Mouse (Mus musculus) lung, postnatal 0 days (tissue): Measurements from ENCODE around the gene Homer1. TPM values are rescaled to one million over a fixed set of nuclear protein-coding genes. Genes with fewer than 3 reads are reported as not detected.

ENCODE experiments used
- ATAC-seq: fragments of 200-750 bp; cut with Nextera tagmentation; 2 replicates; pipeline ENCODE4 v1.8.0; 2017; ENCODE audit warnings: moderate library complexity
- DNase-seq: peaks from one replicate; pipeline ENCODE4 v3.0.0-alpha.2; 2016; ENCODE audit warnings: low spot score
- H3K27ac ChIP-seq: fragments of 300-500 bp; sonication (generic); 2 replicates; pipeline ENCODE4 v1.5.1; 2014; ENCODE audit warnings: antibody characterized with exemption, mild to moderate bottlenecking, low read length, mixed read lengths
- H3K27me3 ChIP-seq: fragments of 300-500 bp; sonication (generic); replicated peaks from 2 replicates; pipeline ENCODE4 v1.6.1; 2014; ENCODE audit warnings: low read length, mixed read lengths; ENCODE audit not compliant: insufficient read depth
- H3K36me3 ChIP-seq: fragments of 300-500 bp; sonication (generic); 2 replicates; pipeline ENCODE4 v1.6.1; 2014; ENCODE audit warnings: low read length, mixed read lengths; ENCODE audit not compliant: insufficient read depth
- H3K4me1 ChIP-seq: fragments of 300-500 bp; sonication (generic); 2 replicates; pipeline ENCODE4 v1.6.1; 2014; ENCODE audit warnings: antibody characterized with exemption, low read depth, low read length, mixed read lengths; ENCODE audit not compliant: insufficient read depth
- H3K4me2 ChIP-seq: fragments of 300-500 bp; sonication (generic); replicated peaks from 2 replicates; pipeline ENCODE4 v1.6.1; 2014; ENCODE audit warnings: low read depth, mild to moderate bottlenecking, low read length, moderate library complexity, mixed read lengths
- H3K4me3 ChIP-seq: fragments of 300-500 bp; sonication (generic); 2 replicates; pipeline ENCODE4 v1.5.1; 2014; ENCODE audit warnings: low read depth, low read length
- H3K9ac ChIP-seq: fragments of 300-500 bp; sonication (generic); replicated peaks from 2 replicates; pipeline ENCODE4 v1.6.1; 2014; ENCODE audit warnings: low read depth, mild to moderate bottlenecking
- H3K9me3 ChIP-seq: fragments of 300-500 bp; sonication (generic); 2 replicates; pipeline ENCODE4 v1.6.1; 2016; ENCODE audit warnings: low read length, mixed read lengths
- CTCF ChIP-seq: IDR thresholded peaks from 2 replicates; pipeline ENCODE4 v1.5.1; 2016; ENCODE audit warnings: antibody characterized with exemption, mild to moderate bottlenecking
- EP300 ChIP-seq: IDR thresholded peaks from 2 replicates; pipeline ENCODE4 v1.6.1; 2016; ENCODE audit warnings: antibody characterized with exemption, mild to moderate bottlenecking, control low read depth
- WGBS: fragments of 180-500 bp; shearing (Covaris S2); extraction: QIAGEN DNeasy Blood & Tissue Kit; methylation state at CpG from one replicate; pipeline ENCODE4 v1.1.7; 2014; 5-methylcytosine and 5-hydroxymethylcytosine counted together
- polyA plus RNA-seq: library from polyadenylated mRNA; unstranded; fragments of >200 nt; fragmentation: Nextera tagmentation; extraction: Ambion mirVana; gene quantifications from 2 replicates; pipeline ENCODE4 v1.2.1, GENCODE M21; 2015

Gene Homer1
- polyA plus RNA-seq, 1 experiment from 2014 or later = 2.3 TPM

DNA sequence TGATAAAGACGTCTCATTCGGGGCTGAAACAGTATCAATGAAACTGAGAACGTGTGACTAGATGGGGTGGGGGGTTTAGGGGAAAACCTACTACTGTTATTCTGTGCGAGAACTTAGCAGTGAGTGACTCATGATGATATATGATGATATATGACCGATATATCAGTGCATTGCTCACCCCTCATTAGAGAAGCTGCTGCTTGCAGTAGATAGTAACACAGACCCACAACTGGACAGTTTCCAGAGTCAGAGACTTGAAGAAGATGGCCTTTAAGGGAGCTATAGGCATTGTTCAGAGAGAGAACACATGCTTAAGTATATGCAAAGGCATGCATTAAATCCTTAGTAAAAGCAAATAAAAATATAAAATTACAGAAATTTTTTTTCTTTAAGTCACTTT is 107.4 kb downstream of the Homer1 start:
- no peak overlapping the region for H3K27ac ChIP-seq
- TF ChIP-seq EP300 (no peak), CTCF (no peak)
- no peaks in the 10 kb centered on the region for H3K27me3 ChIP-seq
- no peak overlapping the region for H3K9ac ChIP-seq
- H3K36me3 ChIP-seq = no peaks in the 10 kb centered on the region
- H3K4me2 ChIP-seq = no peak overlapping the region
- no peaks in the 10 kb centered on the region for H3K4me1 ChIP-seq
- 71% methylated on average over 5 of the region's 5 CpGs for WGBS
- H3K9me3 ChIP-seq = no peaks in the 10 kb centered on the region
- ATAC-seq (no peak), DNase-seq (no peak)
- H3K4me3 ChIP-seq = no peak overlapping the region

- Histone ChIP-seq H3K9me3 (no peaks in the 10 kb centered on the region), H3K27ac (no peak overlapping the region), H3K36me3 (no peaks in the 10 kb centered on the region), H3K27me3 (no peaks in the 10 kb centered on the region), H3K9ac (no peak overlapping the region), H3K4me2 (no peak overlapping the region), H3K4me1 (no peaks in the 10 kb centered on the region), H3K4me3 (no peak overlapping the region)
- ATAC-seq (peak; percentile 67), DNase-seq (peak; percentile 14)
- WGBS = 44% methylated on average over 4 of the region's 4 CpGs
- TF ChIP-seq EP300 = peak; percentile 82
- no peak for TF ChIP-seq CTCF
Observed at GRCm38 (mm10) chr13:93410343-93410742, 110.9 kb downstream of the Homer1 start.

- H3K9ac ChIP-seq = no peak overlapping the region
- no peak overlapping the region for H3K4me2 ChIP-seq
- no peaks in the 10 kb centered on the region for H3K36me3 ChIP-seq
- H3K9me3 ChIP-seq = no peaks in the 10 kb centered on the region
- ATAC-seq (no peak), DNase-seq (no peak)
- TF ChIP-seq EP300 (no peak), CTCF (no peak)
- 92% methylated on average over 5 of the region's 5 CpGs for WGBS
- H3K4me1 ChIP-seq = no peaks in the 10 kb centered on the region
- H3K4me3 ChIP-seq = no peak overlapping the region
- H3K27me3 ChIP-seq = no peaks in the 10 kb centered on the region
- no peak overlapping the region for H3K27ac ChIP-seq
Observed at GRCm38 (mm10) chr13:93415055-93415454, 115.6 kb downstream of the Homer1 start.

- Histone ChIP-seq H3K4me3 (no peak overlapping the region), H3K27me3 (no peaks in the 10 kb centered on the region), H3K36me3 (no peaks in the 10 kb centered on the region), H3K9me3 (no peaks in the 10 kb centered on the region), H3K4me2 (no peak overlapping the region), H3K27ac (no peak overlapping the region), H3K9ac (no peak overlapping the region), H3K4me1 (no peaks in the 10 kb centered on the region)
- WGBS = 71% methylated on average over 2 of the region's 2 CpGs
- DNase-seq (peak; percentile 8), ATAC-seq (peak; percentile 32; the same call in 1 of the 2 replicates)
- TF ChIP-seq CTCF (no peak), EP300 (no peak)
Observed at GRCm38 (mm10) chr13:93418292-93418691, 118.9 kb downstream of the Homer1 start.

DNA sequence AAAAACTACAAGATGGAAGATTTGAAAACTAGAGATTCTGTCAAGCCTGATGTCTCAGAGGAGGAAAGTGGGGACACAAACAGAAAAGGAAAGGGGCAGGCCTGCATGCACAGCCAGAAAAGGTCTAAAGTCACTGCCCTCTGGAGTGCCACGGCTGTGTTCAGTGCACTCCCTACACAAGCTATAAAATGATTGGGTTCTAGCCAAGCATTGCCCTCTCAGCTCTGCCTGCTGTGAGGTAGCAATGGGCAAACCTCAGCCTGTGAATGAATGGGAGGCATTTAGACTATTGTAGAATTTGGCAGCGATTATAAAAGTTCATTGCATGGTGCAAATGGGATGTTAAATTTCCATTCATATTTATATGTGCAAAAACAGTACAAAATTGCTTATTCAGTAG is 120.3 kb downstream of the Homer1 start:
- WGBS = 81% methylated on average over 2 of the region's 2 CpGs
- no peak for ATAC-seq
- Histone ChIP-seq H3K27me3 (no peaks in the 10 kb centered on the region), H3K9ac (no peak overlapping the region), H3K4me3 (no peak overlapping the region), H3K36me3 (no peaks in the 10 kb centered on the region), H3K4me2 (no peak overlapping the region), H3K9me3 (no peaks in the 10 kb centered on the region), H3K27ac (no peak overlapping the region), H3K4me1 (no peaks in the 10 kb centered on the region)
- TF ChIP-seq EP300 (no peak), CTCF (no peak)
- DNase-seq = no peak

DNA sequence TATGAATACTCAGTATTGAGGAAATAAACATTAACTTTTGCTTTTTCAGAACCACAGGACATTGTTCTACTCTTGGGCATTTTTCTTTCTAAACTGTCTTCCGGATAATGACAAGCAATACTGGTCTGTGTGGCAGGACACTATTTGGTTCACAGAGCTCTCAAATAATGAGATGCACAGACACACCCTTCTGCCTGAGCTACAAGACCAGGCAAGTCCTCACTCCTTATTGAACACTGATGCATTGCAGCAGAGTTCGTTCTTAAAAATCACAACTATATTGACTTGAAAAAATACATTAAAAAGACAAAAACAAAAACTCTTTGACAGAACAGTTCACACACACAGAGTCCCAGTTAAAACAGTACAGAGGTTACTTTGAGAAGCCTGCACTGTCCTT is 123.8 kb downstream of the Homer1 start:
- 82% methylated on average over 2 of the region's 2 CpGs for WGBS
- H3K36me3 ChIP-seq = no peaks in the 10 kb centered on the region
- ATAC-seq (no peak), DNase-seq (no peak)
- no peaks in the 10 kb centered on the region for H3K27me3 ChIP-seq
- H3K9me3 ChIP-seq = no peaks in the 10 kb centered on the region
- H3K9ac ChIP-seq = no peak overlapping the region
- no peak overlapping the region for H3K4me3 ChIP-seq
- TF ChIP-seq CTCF (no peak), EP300 (no peak)
- no peak overlapping the region for H3K4me2 ChIP-seq
- no peaks in the 10 kb centered on the region for H3K4me1 ChIP-seq
- H3K27ac ChIP-seq = no peak overlapping the region
